Mouse (Mus musculus): ENCODE data around the gene Oas1f. TPM values are rescaled to one million over a fixed set of nuclear protein-coding genes. Genes with fewer than 3 reads are reported as not detected.
"Not testable (repeated sequence)": the region's sequence is repeated elsewhere in the genome, so short reads cannot be mapped to it uniquely, and the experiment has no call there.

The Oas1f gene
- polyA plus RNA-seq, 1 experiment from 2014 or later: not detected

DNA sequence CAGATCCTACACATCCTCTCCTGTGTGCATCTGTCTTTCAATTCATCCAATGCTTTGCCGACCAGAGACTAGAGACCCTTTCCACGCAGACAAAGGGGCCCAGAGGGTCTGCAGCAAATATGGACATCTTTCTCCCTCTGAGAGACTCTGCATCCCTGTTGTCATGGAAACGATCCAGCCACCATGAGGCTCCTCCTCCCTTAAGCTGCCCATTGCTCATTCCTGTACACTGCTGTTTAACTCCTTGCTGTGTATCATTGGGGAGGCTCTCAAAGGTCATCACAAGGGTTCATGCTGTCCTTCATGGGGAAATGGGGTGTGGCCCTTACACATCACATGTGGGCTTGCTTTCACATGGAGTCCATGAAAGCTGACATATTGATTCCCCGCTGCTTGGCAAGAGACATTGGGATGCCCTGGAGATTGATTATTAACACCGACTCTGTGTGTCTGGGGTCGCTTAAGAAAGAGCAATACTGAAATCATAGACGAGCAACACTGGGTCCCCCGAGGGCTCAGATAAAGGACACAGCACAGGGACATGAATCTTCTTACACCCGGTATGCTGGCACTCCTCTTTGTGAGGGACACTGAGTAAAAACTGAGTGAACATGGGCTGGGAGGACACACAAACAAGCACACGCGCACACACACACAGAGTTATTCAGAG, 48.2 kb downstream of the Oas1f start:
- Histone ChIP-seq H3K9ac (replicated peaks) (no peak overlapping the region), H3K4me1 (replicated peaks) (0 out of 2 replicates have a peak, but pooled peaks cover 2% of the 10 kb centered on the region), H3K4me2 (replicated peaks) (no peak overlapping the region), H3K27me3 (no peaks in the 10 kb centered on the region), H3K36me3 (no peaks in the 10 kb centered on the region), H3K27ac (no peak overlapping the region), H3K4me3 (replicated peaks) (no peak overlapping the region), H3K9me3 (0 out of 2 replicates have a peak, but pooled peaks cover 2% of the 10 kb centered on the region)
- no peak for ATAC-seq
- WGBS: 83% methylated on average over 11 of the region's 11 CpGs

DNA sequence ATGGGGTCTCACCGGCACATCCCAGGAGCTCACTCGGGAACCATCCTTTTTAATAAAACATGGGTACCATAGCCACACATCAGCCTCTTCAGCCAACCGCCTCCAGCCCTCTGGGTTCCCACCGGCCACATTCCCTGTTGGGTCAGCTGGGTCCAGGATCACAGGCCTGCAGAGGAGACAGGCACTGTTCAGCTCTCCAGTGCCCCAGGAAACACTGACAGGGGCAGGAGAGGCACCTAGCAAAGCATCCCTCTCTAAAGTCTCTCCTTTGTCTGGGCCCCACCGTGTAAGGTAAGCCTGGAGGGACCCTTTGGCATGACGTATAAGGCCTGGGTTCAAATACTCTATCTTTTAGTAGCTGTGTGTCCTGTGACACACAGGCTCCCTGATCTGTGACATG, 51.1 kb downstream of the Oas1f start:
- Histone ChIP-seq H3K9ac (replicated peaks) (no peak overlapping the region), H3K27ac (no peak overlapping the region), H3K27me3 (no peaks in the 10 kb centered on the region), H3K9me3 (0 out of 2 replicates have a peak, but pooled peaks cover 3% of the 10 kb centered on the region), H3K4me2 (replicated peaks) (no peak overlapping the region), H3K4me3 (replicated peaks) (no peak overlapping the region), H3K4me1 (replicated peaks) (0 out of 2 replicates have a peak, but pooled peaks cover 2% of the 10 kb centered on the region), H3K36me3 (no peaks in the 10 kb centered on the region)
- 82% methylated on average over 6 of the region's 6 CpGs for WGBS
- no peak for ATAC-seq

DNA sequence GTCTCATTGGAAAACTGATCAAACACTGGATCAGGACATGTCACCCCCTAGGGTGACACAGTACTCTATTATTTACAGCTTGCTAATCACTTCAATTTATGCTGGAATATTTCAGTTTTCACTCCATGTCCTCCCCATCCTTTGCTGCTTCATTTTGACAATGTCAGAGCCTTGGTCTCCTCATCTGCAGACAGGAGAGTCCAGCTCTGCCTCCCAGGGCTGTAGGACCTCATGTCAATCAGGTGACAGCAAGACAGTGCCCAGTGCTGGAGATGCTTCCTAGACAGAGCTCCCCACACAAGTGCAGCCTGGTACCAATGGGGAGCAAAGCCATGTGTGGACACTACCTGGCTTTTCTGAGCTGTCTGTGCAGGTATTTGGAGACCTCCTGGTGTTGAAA, 51.6 kb downstream of the Oas1f start:
- Histone ChIP-seq H3K9me3 (0 out of 2 replicates have a peak, but pooled peaks cover 3% of the 10 kb centered on the region), H3K9ac (replicated peaks) (no peak overlapping the region), H3K4me2 (replicated peaks) (no peak overlapping the region), H3K4me3 (replicated peaks) (no peak overlapping the region), H3K36me3 (no peaks in the 10 kb centered on the region), H3K27me3 (no peaks in the 10 kb centered on the region), H3K27ac (no peak overlapping the region), H3K4me1 (replicated peaks) (0 out of 2 replicates have a peak, but pooled peaks cover 2% of the 10 kb centered on the region)
- no peak for ATAC-seq

DNA sequence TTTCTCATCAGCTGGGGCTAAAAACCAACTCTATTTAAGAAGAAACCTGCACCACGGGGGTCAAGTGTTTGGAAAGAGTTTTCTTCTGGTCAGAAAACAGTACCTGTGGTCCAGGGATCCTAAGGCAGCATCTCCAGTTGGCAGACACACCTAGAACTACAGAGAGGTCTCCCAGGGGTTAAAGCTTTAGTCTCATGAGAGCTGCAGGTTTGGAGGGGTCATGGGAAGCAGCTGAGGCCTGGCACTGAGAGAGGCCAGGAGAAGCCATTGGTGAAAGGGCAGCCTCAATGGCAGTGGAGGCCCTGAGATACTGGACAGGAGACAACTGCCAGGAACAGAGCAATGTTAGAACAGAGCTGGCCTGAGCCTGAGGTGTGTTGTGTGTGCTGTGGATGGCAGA, 53.5 kb downstream of the Oas1f start:
- no peaks in the 10 kb centered on the region for H3K4me1 ChIP-seq (replicated peaks)
- no peaks in the 10 kb centered on the region for H3K27me3 ChIP-seq
- no peak overlapping the region for H3K9ac ChIP-seq (replicated peaks)
- 59% methylated on average over 1 of the region's 1 CpGs for WGBS
- no peak for ATAC-seq
- no peak overlapping the region for H3K4me2 ChIP-seq (replicated peaks)
- H3K4me3 ChIP-seq (replicated peaks): no peak overlapping the region
- H3K9me3 ChIP-seq: 0 out of 2 replicates have a peak, but pooled peaks cover 3% of the 10 kb centered on the region
- H3K36me3 ChIP-seq: no peaks in the 10 kb centered on the region
- no peak overlapping the region for H3K27ac ChIP-seq

DNA sequence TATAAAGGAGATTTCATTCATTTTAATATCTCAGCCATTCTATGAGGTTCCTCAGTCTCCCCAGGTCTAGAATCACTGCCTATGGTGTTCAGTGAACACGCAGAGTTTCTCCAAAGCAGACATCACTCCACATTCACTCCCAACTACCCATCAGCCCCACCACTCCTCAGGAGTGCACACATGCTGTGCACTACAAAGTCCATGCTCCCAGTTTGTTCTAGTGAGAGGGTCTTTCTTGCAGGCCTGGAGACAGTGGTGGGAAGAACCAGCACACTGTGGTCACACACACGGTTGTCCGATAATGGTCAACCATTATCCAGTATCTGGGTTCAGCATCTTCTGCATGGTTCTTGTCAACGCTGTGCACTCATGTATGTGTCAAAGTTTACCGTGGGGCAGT, 54.9 kb downstream of the Oas1f start:
- Histone ChIP-seq H3K9ac (replicated peaks) (no peak overlapping the region), H3K9me3 (0 out of 2 replicates have a peak, but pooled peaks cover 3% of the 10 kb centered on the region), H3K36me3 (no peaks in the 10 kb centered on the region), H3K4me2 (replicated peaks) (no peak overlapping the region), H3K4me1 (replicated peaks) (no peaks in the 10 kb centered on the region), H3K27me3 (no peaks in the 10 kb centered on the region), H3K27ac (no peak overlapping the region), H3K4me3 (replicated peaks) (no peak overlapping the region)
- ATAC-seq: no peak
- 96% methylated on average over 5 of the region's 5 CpGs for WGBS

DNA sequence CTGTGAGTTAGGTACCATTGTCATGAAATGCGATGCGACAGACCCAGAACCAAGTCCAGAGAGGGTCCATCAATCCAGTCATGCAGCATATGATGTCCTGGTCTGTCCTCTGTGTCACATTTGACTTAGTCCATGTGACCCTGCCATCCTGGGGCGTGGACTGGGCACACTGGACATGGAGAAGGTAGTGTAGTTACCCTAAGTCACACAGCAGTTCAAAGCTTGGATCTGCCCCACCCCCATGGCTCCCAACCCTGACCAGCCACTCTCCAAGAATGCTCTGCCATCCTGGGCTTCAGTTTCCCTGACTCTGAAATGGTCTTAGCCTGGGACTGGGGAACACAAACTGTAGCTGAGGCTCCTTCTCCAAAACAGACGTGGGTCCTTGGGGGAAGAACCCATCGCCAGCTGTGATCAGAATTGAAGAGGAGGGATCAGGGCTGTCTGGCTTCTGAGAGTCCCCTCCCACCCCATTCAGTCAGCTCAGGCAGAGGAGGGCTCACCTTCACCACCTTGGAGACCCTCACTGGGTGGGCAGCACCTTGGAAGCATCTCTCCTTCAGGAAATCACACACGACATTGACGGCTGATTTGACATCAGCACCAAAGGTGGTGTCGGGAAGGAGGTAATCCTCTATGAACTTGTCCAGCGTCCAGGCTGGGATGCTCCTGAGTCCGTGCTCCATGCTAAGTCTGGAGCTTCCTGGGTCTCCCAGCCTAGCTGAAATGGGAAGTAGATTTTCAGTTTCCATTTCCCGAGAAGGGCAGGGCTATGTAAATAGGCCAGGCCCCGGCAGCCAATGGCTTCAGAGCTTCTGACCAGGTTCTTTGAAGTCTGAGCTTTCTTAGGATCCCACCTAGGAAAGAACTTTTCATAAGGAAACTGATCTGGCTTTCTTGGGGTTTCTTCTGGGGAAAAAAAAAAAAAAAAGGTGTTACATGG, 59.9 kb downstream of the Oas1f start, which contains the start of gene Oas1a:
Gene Oas1a, minus strand, starts transcription at position 731 of the 943 bp plus-strand sequence.
- 43% methylated on average over 7 of the region's 12 CpGs for WGBS
- ATAC-seq; H3K4me3 ChIP-seq (replicated peaks); H3K36me3 ChIP-seq; H3K9me3 ChIP-seq; H3K9ac ChIP-seq (replicated peaks); H3K27ac ChIP-seq; H3K4me1 ChIP-seq (replicated peaks); H3K27me3 ChIP-seq; H3K4me2 ChIP-seq (replicated peaks): not testable (repeated sequence)

Small RNAs within 50 kb of the gene (microRNA-seq; reads per million reads assigned to microRNA genes)
- not detected for gene Gm22907

Other genes with a start within 250 kb of the Oas1f start
- gene Rita1, start 234.8 kb upstream of the Oas1f start, polyA plus RNA-seq (2015; fragmentation: Nextera tagmentation; extraction: Ambion mirVana): 23.0 and 23.9 TPM in 2 replicates
- gene Ddx54, start 234.6 kb upstream of the Oas1f start, polyA plus RNA-seq (2015; fragmentation: Nextera tagmentation; extraction: Ambion mirVana): 43.9 and 44.3 TPM in 2 replicates
- not detected in 2 replicates for gene Cfap73, start 213.1 kb upstream of the Oas1f start, polyA plus RNA-seq (2015; fragmentation: Nextera tagmentation; extraction: Ambion mirVana)
- 0.15 TPM in 1 of 2 replicates, not detected in the other for gene Rasal1, start 198.6 kb upstream of the Oas1f start, polyA plus RNA-seq (2015; fragmentation: Nextera tagmentation; extraction: Ambion mirVana)
- gene Dtx1, start 135.4 kb upstream of the Oas1f start, polyA plus RNA-seq (2015; fragmentation: Nextera tagmentation; extraction: Ambion mirVana): 25.1 and 34.2 TPM in 2 replicates
- gene Oas2, start 97.5 kb upstream of the Oas1f start, polyA plus RNA-seq (2015; fragmentation: Nextera tagmentation; extraction: Ambion mirVana): 0.07 and 0.17 TPM in 2 replicates
- 0.16 and 0.45 TPM in 2 replicates for gene Oas3, start 69.7 kb upstream of the Oas1f start, polyA plus RNA-seq (2015; fragmentation: Nextera tagmentation; extraction: Ambion mirVana)
- 0.19 and 0.27 TPM in 2 replicates for gene Oas1e, start 51.8 kb upstream of the Oas1f start, polyA plus RNA-seq (2015; fragmentation: Nextera tagmentation; extraction: Ambion mirVana)
- gene Oas1c, start 34.9 kb upstream of the Oas1f start, polyA plus RNA-seq (2015; fragmentation: Nextera tagmentation; extraction: Ambion mirVana): 0.20 and 0.31 TPM in 2 replicates
- gene Oas1h, start 14.1 kb downstream of the Oas1f start, polyA plus RNA-seq (2015; fragmentation: Nextera tagmentation; extraction: Ambion mirVana): not detected in 2 replicates
- gene Oas1g, start 40.2 kb downstream of the Oas1f start, polyA plus RNA-seq (2015; fragmentation: Nextera tagmentation; extraction: Ambion mirVana): 0.27 and 0.35 TPM in 2 replicates
- 0.34 and 0.63 TPM in 2 replicates for gene Oas1a, start 60.2 kb downstream of the Oas1f start, polyA plus RNA-seq (2015; fragmentation: Nextera tagmentation; extraction: Ambion mirVana)
- gene Oas1d, start 67.2 kb downstream of the Oas1f start, polyA plus RNA-seq (2015; fragmentation: Nextera tagmentation; extraction: Ambion mirVana): not detected in 2 replicates
- 8.4 and 9.1 TPM in 2 replicates for gene Rph3a, start 162.7 kb downstream of the Oas1f start, polyA plus RNA-seq (2015; fragmentation: Nextera tagmentation; extraction: Ambion mirVana)